Mouse (Mus musculus): Measurements from ENCODE around the gene Nsun4. TPM values are rescaled to one million over a fixed set of nuclear protein-coding genes. Genes with fewer than 3 reads are reported as not detected.

Nsun4 gene
- 19.9 and 20.6 TPM in 2 replicates for polyA plus RNA-seq (2016; fragmentation: Nextera tagmentation; extraction: Ambion mirVana)

GRCm38 (mm10) chr4:116053399-116053961 is at the start of gene Nsun4:
Gene Nsun4, minus strand, starts transcription at chr4:116053876.
- H3K9ac ChIP-seq: peak within 1 kb of the TSS; percentile 50
- ATAC-seq (ENCODE audit: insufficient number of reproducible peaks, insufficient read depth, low FRiP score, low TSS enrichment): peak; percentile 95
- under 1% methylated on average over 35 of the region's 35 CpGs for WGBS
- H3K27ac ChIP-seq: peak within 1 kb of the TSS; percentile 86
- H3K36me3 ChIP-seq: no peaks in the 10 kb centered on the region
- no peaks in the 10 kb centered on the region for H3K9me3 ChIP-seq
- H3K4me1 ChIP-seq: peaks cover 4% of the 10 kb centered on the region; the same call in 1 of the 2 replicates
- H3K4me2 ChIP-seq (replicated peaks): peak within 1 kb of the TSS; percentile 79
- peak within 1 kb of the TSS; percentile 54 for H3K4me3 ChIP-seq
- H3K27me3 ChIP-seq: no peaks in the 10 kb centered on the region

- Histone ChIP-seq H3K4me2 (replicated peaks) (no peak overlapping the region), H3K36me3 (peaks cover 80% of the 10 kb centered on the region), H3K4me3 (no peak overlapping the region), H3K9ac (no peak overlapping the region), H3K4me1 (no peaks in the 10 kb centered on the region), H3K9me3 (no peaks in the 10 kb centered on the region), H3K27ac (no peak overlapping the region), H3K27me3 (no peaks in the 10 kb centered on the region)
- ATAC-seq (ENCODE audit: insufficient number of reproducible peaks, insufficient read depth, low FRiP score, low TSS enrichment): no peak
- WGBS: 85% methylated on average over 7 of the region's 7 CpGs
Observed at GRCm38 (mm10) chr4:116100959-116101358, 47.3 kb upstream of the Nsun4 start.

GRCm38 (mm10) chr4:116097211-116097610 is 43.5 kb upstream of the Nsun4 start:
- H3K9me3 ChIP-seq: no peaks in the 10 kb centered on the region
- H3K4me2 ChIP-seq (replicated peaks): no peak overlapping the region
- H3K9ac ChIP-seq: no peak overlapping the region
- peaks cover 90% of the 10 kb centered on the region for H3K36me3 ChIP-seq
- 86% methylated on average over 8 of the region's 8 CpGs for WGBS
- H3K27ac ChIP-seq: no peak overlapping the region
- no peak for ATAC-seq (ENCODE audit: insufficient number of reproducible peaks, insufficient read depth, low FRiP score, low TSS enrichment)
- H3K4me1 ChIP-seq: no peaks in the 10 kb centered on the region
- H3K27me3 ChIP-seq: no peaks in the 10 kb centered on the region
- H3K4me3 ChIP-seq: no peak overlapping the region

GRCm38 (mm10) chr4:116096291-116096690 is 42.6 kb upstream of the Nsun4 start:
- no peaks in the 10 kb centered on the region for H3K27me3 ChIP-seq
- H3K4me1 ChIP-seq: no peaks in the 10 kb centered on the region
- no peak overlapping the region for H3K27ac ChIP-seq
- no peak overlapping the region for H3K4me2 ChIP-seq (replicated peaks)
- H3K36me3 ChIP-seq: peaks cover 93% of the 10 kb centered on the region
- H3K4me3 ChIP-seq: no peak overlapping the region
- ATAC-seq (ENCODE audit: insufficient number of reproducible peaks, insufficient read depth, low FRiP score, low TSS enrichment): no peak
- no peak overlapping the region for H3K9ac ChIP-seq
- no peaks in the 10 kb centered on the region for H3K9me3 ChIP-seq
- 89% methylated on average over 10 of the region's 10 CpGs for WGBS

- H3K9me3 ChIP-seq: no peaks in the 10 kb centered on the region
- H3K9ac ChIP-seq: no peak overlapping the region
- peaks cover 75% of the 10 kb centered on the region for H3K36me3 ChIP-seq
- no peak overlapping the region for H3K27ac ChIP-seq
- H3K4me1 ChIP-seq: no peaks in the 10 kb centered on the region
- H3K4me3 ChIP-seq: no peak overlapping the region
- H3K27me3 ChIP-seq: no peaks in the 10 kb centered on the region
- no peak for ATAC-seq (ENCODE audit: insufficient number of reproducible peaks, insufficient read depth, low FRiP score, low TSS enrichment)
- no peak overlapping the region for H3K4me2 ChIP-seq (replicated peaks)
- WGBS: 90% methylated on average over 23 of the region's 23 CpGs
Observed at GRCm38 (mm10) chr4:116088510-116089249, 35.0 kb upstream of the Nsun4 start.

GRCm38 (mm10) chr4:116077240-116078095 is 23.8 kb upstream of the Nsun4 start:
- Histone ChIP-seq H3K27ac (peak overlapping the region; percentile 98), H3K9me3 (no peaks in the 10 kb centered on the region), H3K27me3 (no peaks in the 10 kb centered on the region), H3K4me3 (peak overlapping the region; percentile 91), H3K4me1 (peaks cover 28% of the 10 kb centered on the region), H3K4me2 (replicated peaks) (peak overlapping the region; percentile 87), H3K36me3 (peaks cover 29% of the 10 kb centered on the region), H3K9ac (peak overlapping the region; percentile 97)
- ATAC-seq (ENCODE audit: insufficient number of reproducible peaks, insufficient read depth, low FRiP score, low TSS enrichment): no peak
- 64% methylated on average over 3 of the region's 3 CpGs for WGBS

- Histone ChIP-seq H3K27me3 (no peaks in the 10 kb centered on the region), H3K4me2 (replicated peaks) (peak overlapping the region; percentile 87), H3K36me3 (peaks cover 22% of the 10 kb centered on the region), H3K27ac (peak overlapping the region; percentile 98), H3K4me1 (peaks cover 28% of the 10 kb centered on the region), H3K9me3 (no peaks in the 10 kb centered on the region), H3K9ac (peak overlapping the region; percentile 97), H3K4me3 (peak overlapping the region; percentile 91)
- WGBS: 4% methylated on average over 37 of the region's 37 CpGs
- peak; percentile 44; the same call in 1 of the 2 replicates for ATAC-seq (ENCODE audit: insufficient number of reproducible peaks, insufficient read depth, low FRiP score, low TSS enrichment)
Observed at GRCm38 (mm10) chr4:116076369-116077231, 22.9 kb upstream of the Nsun4 start.

GRCm38 (mm10) chr4:116075631-116076368 is 22.1 kb upstream of the Nsun4 start:
- Histone ChIP-seq H3K4me2 (replicated peaks) (peak overlapping the region; percentile 87), H3K9ac (peak overlapping the region; percentile 97), H3K27ac (peak overlapping the region; percentile 98), H3K9me3 (no peaks in the 10 kb centered on the region), H3K36me3 (peaks cover 14% of the 10 kb centered on the region), H3K27me3 (no peaks in the 10 kb centered on the region), H3K4me3 (peak overlapping the region; percentile 91), H3K4me1 (peaks cover 28% of the 10 kb centered on the region)
- ATAC-seq (ENCODE audit: insufficient number of reproducible peaks, insufficient read depth, low FRiP score, low TSS enrichment): peak; percentile 74
- WGBS: under 1% methylated on average over 69 of the region's 77 CpGs

- under 1% methylated on average over 55 of the region's 55 CpGs for WGBS
- peak; percentile 91 for ATAC-seq (ENCODE audit: insufficient number of reproducible peaks, insufficient read depth, low FRiP score, low TSS enrichment)
Observed at GRCm38 (mm10) chr4:116074861-116075620, 21.4 kb upstream of the Nsun4 start, which contains the start of the genes Uqcrh and Lrrc41. Gene Uqcrh, minus strand, starts transcription at chr4:116075071. Gene Lrrc41, plus strand, starts transcription at chr4:116075269.

More at GRCm38 (mm10) chr4:116074861-116075620, 21.4 kb upstream of the Nsun4 start, which contains the start of the genes Uqcrh and Lrrc41:
- Histone ChIP-seq H3K4me1 (peaks cover 28% of the 10 kb centered on the region), H3K9ac (peak within 1 kb of the TSS; percentile 97), H3K9me3 (no peaks in the 10 kb centered on the region), H3K27ac (peak within 1 kb of the TSS; percentile 98), H3K4me3 (peak within 1 kb of the TSS; percentile 91), H3K27me3 (no peaks in the 10 kb centered on the region), H3K36me3 (peaks cover 9% of the 10 kb centered on the region), H3K4me2 (replicated peaks) (peak within 1 kb of the TSS; percentile 87)

Data from embryonic facial prominence, embryonic 12.5 days (tissue).